Mouse (Mus musculus) megakaryocyte, embryonic 14.5 days (primary cell): ENCODE measurements around the gene Pla2g2d.

Source experiments
- FLI1 ChIP-seq: IDR thresholded peaks from 2 replicates; pipeline ENCODE4 v1.6.1; 2012; ENCODE audit warnings: low read length, inconsistent platforms, mixed read lengths
- GATA1 ChIP-seq: IDR thresholded peaks from 3 replicates; pipeline ENCODE4 v1.6.1; 2012; ENCODE audit warnings: mixed read lengths, low read length, inconsistent platforms, borderline replicate concordance

- TF ChIP-seq GATA1 (no peak), FLI1 (no peak)
These were observed 49.8 kb upstream of the Pla2g2d start for GRCm38 (mm10) chr4:138725751-138726150.
